Mouse (Mus musculus) ZHBTc4 (cell line): ENCODE data around the gene Vmp1.

ENCODE experiments used
- DNase-seq: peaks from one replicate; pipeline ENCODE4 v3.0.0-alpha.2; 2011; ENCODE audit warnings: low read depth, low spot score

The Vmp1 gene

DNA sequence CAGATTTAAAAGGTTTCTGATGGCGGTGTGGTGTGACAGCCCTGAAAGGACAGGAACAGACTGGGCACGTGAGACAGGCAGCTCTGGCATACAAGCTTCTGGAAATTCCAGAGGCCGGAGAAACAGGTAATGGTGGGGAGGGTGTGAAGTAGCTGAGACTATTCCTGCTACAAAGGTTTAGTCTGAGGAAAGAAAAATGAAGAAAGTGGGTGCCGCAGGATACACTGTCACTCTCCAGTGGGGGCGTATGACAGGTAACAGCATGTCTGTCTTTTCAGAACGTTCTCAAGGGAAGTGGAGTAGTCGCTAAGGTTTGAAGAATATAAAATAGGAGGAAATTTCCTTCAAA lies 83.5 kb downstream of the Vmp1 start:
- no peak for DNase-seq

DNA sequence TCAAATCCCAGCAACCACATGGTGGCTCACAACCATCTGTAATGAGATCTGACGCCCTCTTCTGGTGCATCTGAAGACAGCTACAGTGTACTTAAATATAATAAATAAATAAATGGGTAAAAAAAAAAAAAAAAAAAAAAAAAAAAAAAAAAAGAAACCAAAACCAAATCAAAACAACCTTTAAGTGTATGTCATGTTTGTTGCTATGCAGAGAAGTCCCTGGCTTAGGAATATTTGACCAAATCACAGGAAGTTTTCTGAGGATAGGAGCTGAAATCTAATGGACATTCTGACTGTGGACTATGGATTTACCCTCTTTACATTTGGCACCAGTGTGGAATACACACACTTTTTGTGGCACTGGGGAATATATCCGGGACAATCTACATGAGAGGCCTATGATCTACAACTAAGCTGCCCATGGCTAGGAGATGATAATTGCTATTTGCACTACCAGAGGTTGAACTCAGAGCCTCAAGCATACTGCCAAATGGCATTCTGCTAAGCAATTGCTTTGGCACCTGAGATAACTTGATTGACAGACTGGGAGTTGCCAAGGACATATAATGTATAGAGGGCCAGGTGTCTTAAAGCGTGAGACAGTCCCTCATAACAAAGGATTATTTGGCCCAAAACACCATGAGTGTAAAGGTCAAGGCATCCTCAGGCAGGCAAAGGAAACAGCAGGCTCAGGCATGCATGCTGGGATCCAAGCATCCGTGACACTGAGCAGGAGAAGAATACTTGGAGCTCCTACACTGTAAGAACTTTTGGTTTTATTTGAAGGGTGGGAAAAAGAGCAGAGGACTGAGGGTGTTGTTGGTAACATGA lies 84.0 kb downstream of the Vmp1 start:
- no peak for DNase-seq

DNA sequence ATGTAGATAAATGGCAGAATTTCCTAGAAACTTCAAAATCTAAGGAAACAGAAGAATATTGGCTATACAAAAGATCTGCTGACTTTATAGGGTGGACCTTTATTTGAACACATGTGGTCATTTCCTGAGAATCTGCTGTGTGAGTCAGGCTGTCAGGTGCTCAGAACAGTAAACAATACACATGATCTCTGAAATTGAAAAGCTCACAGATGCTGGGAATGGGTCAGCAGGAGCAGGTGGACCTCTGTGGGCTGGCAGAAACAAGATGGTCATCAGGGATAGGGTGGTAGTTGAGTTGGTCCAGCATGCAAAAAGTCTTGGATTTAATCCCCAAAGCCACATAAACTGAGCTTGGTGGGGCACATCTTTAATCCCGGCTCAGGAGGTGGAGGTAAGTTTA lies 85.1 kb downstream of the Vmp1 start:
- DNase-seq = no peak

DNA sequence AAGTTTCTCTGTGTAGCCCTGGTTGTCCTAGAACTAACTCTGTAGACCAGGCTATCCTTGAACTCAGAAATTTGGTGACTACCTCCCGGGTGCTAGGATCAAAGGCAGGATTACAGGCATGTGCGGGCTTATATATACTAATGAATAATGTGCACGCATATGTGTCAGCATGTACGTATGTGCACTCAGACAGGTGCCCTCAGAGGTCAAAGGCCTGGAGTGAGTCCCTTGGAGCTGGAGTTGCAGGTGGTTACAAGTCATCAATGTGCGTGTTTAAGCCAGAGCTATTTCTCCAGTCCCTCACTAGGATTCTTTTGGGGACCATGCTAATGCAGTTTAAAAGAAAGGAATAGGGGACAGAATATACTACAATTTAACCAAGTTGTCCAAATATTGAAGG lies 85.5 kb downstream of the Vmp1 start:
- no peak for DNase-seq

DNA sequence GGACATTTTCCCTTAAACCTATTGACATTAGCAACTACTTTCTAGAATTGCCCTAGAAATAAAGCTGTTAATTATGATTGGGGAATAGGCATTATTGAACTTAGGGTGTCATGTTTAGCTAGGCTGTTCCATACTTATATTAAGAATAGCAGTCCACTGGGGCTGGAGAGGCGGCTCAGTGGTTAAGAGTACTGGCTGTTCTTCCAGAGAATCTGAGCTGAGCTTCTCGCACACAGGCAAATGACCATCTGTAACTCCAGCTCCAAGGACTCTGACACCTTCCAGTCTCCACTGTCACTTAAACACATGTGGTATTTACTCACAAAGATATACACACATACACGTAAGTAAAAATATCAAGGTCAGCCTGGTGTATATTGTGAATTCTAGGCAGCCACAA lies 86.7 kb downstream of the Vmp1 start:
- no peak for DNase-seq

DNA sequence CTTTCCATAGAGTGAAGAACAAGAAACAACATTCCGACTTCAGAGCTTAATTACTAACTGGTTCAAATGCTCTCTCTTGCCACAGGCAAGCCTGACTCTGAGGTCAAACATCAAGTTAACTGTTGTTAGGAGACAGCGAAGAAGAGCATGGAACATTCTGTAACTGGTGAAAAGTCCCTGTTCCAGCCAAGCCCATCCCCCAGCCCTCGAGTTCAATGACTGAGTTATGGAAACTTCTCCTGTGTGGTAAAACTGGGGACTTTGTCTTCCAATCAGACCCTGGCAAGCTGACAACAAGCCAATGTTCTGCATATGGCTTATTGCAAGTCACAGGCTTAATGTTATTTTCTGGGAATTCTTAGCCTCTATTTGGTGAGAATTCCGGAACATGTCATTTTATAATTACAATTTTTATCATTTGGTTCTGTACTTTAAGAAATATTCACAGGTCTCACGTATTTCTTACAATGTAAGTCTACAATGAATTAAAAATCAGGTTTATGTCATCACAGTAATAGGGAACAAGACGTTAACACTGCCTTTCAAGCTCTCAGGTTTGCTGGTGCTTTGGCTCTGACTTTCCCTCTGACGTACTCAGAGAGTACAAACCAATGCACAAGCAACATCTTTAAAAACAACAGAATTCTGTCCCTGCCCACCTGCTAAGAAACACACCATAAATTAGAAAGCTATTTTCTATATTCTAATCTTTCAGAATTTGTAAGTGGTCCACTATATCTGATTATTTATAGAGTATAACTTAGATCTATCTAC lies 87.3 kb downstream of the Vmp1 start:
- no peak for DNase-seq

DNA sequence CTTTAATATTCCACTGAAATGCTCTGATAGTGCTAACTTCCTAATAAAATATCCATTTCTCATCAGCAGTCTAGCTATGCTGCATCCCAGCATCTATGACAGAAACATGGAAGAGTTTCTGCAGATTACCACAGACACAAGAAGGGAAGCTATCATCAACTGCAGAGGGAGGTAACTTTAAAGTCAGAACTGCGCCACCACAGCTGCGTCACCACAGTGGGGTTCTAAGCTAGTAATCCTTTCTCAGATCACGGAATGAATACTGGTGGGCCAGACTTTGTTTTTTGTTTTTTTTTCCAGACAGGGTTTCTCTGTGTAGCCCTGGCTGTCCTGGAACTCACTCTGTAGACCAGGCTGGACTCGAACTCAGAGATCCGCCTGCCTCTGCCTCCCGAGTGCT lies 88.3 kb downstream of the Vmp1 start:
- DNase-seq = no peak

DNA sequence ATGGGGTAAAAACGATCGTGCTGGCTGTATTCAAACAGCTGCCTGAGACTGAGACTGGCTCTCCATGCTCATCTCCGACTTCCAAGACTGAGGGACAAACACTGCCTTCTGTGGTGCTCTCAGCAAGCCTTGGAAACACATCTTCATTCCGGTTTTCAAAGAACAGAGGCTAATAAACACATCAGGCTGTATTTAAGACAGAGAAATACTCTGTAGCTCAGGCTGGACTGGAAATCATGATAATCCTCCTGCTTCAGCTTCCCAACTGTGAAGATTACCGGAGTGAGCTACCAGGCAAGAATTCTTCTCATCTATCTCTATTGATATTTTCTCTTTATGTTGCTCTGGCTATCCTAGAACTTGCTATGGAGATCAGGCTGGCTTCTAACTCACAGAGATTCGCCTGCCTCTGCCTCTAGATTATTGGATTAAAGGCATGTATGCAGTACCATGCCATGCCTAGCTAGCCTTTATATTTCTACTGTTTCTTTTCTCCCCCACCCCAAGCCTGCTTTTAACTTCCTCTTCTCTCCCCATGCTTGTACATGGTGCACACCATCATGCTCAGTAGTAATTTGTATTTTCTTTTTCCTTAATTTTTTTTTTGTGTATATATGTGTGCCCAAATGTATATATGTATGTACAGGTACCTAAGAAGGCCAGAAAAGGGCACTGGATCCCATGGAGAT lies 89.3 kb downstream of the Vmp1 start:
- no peak for DNase-seq

DNA sequence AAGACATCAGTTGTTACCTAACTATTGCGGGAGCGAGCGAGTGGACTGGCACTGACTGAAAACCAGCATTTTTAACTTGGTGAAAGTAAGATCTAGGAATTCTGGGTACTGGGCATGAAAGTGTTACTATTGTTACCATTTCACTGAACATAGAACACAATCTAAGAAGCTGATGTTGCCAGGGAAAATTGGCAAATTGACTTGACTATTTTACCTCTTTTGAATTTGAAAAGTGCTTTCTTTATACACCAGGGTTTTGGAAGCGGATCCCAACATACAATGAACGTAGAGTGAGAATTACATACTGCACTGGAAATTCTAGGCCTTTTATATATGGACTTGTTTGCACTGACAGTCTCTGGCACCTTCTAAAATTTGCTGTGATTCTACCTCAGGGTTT lies 90.2 kb downstream of the Vmp1 start:
- no peak for DNase-seq

DNA sequence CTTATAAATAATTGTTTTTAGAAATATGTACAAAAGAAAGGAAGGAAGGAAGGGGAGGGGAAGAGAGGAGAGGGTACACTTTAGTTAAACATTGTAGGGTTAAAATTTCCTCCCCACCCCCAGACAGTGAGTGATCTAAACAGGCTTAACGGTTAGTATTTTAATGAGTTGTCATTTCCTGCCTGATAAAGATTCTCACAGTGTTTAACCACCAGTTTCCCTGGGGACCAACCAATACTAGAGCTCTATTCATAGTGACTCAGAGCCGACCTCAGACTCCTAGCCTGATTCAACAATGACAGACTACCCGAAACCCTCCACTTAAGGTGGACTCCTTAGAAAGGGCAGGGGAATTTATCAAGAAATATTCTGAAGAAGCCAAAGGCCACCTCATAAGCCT lies 90.6 kb downstream of the Vmp1 start:
- DNase-seq = no peak

DNA sequence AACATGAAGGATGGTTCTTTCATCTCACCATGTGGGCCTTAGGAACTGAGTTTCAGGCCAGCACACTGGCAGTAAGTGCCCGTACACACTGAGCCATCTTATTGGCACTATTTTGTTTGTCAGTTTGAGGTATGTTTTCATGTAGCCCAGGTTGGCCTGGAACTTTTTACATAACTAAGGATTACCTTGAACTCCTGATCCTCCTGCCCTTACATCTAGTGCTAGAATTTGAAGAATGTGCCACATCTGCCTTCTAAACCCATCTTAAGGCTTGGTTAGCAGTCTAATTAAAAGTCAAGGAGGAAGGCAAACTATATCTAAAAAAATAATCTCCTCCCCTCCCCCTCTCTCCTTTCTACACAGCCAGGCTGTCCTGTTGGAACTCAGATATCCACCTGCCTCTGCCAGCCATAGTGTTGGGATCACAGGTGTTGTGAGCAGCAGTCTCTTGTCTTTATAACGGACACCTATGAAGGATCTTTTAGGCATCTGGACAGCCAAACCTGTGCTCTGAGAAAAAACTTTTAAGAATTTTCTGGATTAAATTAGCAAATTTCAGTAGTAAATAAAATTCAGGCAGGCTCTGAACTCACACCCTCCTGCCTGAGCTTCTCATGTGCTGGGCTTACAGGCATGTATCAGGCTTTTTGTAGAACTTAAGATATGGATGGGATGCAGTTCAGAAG lies 91.6 kb downstream of the Vmp1 start:
- DNase-seq = no peak

DNA sequence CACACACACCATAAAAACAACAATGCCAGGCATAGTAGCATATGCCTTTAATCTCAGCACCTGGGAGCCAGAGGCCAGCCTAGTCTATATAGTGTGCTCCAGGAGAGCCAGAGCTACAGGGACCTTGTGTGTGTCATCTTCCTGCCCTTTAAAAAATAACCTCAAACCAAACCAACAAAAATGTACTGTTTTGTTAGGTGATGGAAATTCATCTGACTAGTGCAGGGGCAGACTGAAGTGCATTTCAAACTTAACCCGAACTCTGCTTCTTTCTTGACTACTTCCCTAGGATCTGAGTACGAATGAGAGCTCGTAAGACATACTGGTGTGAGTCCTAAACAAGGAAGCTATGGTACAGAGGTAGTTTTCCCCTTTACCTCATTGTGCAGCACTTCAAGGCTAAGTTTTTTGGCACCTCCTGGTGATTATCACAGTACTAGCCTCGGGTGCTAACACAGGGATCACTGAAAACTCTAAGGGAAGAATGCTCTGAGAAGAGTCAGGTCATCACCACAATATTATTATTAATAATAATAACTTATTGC lies 92.3 kb downstream of the Vmp1 start:
- no peak for DNase-seq

DNA sequence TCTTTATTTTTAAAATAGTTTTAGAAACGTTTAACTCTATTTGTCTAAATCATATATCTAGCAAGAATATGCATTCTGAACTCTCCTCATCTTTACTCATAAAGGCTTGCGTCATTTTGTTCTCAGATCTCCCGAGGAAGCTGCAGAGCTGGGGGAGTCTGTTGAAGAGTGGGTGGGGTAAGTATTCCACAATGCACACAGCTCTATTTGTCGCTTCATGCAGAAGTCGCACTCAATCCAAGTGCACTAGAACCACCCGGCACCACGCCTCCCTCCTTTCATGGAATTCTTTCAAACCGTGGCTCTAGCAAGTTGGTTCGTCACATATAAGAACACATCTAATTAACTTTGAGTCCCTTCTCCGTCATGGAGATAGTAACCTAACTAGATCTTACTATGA lies 93.1 kb downstream of the Vmp1 start:
- DNase-seq = no peak

DNA sequence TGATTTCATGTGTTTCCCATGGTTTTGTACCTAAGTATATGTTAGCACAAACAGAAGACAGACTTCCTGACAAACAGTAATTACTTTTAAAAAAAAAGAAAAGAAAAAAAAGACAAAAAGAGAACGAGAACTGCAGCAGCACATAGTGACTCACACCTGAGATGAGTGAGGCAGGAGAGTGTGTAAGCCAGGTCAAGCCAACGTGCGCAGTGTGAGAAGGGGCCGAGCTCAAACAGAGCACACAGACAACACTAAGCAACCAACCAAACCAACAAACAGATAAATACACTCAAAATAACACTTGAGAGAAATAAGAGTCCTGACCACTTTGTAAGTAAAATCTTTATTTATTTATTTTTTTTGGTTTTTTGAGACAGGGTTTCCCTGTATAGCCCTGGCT lies 93.6 kb downstream of the Vmp1 start:
- DNase-seq = no peak

DNA sequence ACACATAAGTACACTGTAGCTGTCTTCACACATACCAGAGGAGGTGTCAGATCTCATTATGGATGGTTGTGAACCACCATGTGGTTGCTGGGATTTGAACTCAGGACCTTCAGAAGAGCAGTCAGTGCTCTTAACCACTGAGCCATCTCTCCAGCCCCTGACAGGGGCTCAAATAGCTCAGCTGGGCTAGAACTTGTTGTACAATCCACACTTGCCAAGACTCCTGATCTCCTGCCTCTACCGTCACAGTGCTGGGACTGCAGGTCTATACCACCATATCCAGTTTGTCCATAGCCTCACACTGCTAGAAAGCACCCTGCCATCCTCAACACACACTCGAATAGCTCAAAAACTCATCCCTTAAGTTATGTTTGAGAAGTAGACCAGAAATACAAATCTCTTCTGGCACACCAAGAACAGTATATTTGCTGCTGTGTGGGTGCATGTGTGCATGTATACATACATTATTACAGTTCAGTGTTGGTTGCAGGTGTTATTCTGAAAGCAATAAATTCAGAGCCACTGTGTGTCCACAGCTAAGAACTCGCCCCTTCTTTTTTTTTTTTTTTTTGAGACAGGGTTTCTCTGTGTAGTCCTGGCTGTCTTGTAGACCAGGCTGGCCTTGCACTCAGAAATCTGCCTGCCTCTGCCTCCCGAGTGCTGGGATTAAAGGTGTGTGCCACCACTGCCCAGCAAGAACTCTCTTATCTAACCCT lies 94.9 kb downstream of the Vmp1 start:
- no peak for DNase-seq

DNA sequence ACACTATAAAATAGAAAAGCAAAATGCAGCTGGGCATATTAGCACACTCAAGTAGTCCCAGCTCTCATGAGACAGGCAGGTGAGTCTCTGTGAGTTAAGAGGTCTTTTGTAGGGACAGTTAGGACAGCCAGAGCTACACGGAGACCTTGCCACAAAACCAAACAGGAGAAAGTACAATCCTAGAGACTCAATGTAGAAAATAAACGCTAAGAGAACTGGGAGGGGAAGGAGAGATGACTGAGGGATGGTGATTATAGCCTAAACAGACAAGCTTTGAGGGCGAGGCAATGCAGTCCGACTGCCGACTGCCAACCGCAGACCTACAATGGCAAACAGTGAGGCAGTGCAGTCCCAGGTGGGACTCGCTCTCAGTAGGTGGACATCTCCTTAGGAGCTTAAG lies 95.8 kb downstream of the Vmp1 start:
- DNase-seq = no peak

DNA sequence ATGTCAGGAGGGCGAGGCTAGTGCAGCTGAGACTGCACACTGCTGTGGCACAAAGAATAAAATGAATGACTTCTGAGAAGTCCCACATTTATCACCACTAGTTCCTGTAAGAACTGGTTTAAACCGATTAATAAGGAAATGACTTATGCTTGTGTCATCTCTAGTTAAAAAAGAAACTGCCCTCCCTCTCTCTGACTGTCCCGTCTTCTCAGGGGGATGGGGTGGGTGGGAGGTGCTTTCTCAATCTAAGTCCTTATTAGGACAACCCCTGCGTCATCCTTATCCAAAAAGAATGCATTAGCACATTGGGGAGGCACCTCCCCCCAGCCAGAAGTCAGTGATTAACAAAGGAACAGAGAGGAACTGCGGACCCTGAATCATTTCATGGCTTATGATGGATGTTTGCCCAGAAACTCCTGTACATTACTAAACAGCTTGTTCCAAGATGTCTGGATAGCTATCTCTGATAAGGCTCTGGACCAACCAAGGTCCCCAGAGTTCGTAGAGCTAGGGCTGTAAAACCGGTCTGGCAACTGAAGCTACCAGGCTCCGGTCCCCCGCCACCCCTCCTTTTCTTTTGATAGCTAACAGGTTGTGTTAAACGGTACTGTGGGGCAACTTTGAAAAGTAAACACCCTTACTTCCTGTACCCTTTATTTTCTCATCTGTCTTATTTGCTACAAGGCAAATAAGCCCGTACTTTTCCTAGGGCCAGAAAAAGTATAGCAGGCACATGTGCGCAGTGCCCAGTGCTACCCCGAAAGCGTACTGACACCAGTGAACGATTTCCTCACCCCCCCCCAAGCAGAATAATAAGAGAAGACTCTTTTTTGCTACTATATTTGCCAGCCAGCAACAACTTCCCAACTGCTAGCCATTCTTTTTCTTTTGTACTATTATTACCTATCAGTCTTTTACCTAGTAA lies 96.5 kb downstream of the Vmp1 start:
- DNase-seq = peak; percentile 47

DNA sequence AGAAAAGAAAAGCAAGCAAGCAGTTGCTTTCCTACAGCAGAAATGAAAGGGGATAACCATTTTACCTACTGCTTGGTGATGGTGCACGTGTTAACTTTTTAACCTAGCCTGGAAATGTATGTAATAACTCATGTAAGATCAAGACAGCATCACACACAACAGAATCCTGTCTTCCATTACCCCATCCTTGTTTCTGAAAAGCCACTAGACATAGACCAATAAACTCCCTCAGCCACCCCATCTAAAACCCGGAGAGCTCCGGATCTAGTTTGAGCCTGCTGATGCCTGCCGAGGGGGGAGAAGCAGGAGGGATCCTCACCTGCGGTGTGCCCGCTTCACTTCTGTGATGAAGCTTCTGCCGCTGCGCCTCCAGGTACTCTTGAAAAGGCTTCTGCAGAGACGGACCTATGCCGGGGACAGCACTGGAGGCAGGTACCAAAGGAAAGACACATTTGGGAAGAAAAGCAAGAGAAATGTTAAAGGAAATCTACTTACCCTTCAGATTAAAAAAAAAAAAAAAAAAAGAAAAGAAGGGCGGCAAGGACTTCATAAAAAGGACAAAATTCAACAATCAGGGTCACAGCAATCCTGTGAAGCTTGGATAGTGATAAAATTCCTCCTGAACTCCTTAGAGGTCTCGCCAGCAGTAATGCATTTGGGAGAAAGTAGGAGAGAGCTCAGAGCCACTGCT lies 97.3 kb downstream of the Vmp1 start:
- peak; percentile 43 for DNase-seq

DNA sequence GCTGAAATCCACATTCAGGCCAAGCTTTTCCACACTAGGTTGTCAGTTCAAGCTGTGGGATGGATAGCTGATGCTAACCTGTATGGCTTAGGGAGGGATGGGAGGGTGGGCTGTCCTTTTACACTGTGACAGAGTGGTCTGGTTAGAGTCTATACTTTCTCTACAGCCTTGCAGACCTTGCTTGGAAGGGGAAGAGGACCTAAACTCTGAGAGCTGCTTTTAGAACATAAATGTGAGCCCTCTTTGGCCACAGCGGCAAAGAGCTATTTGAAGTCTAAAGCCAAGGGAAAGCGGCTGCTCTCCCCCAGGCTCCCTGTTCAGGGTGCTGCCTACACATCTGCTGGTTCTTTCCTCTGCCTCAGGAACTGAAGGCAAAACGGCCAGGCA lies 98.0 kb downstream of the Vmp1 start:
- no peak for DNase-seq
